In the genomic region with DNA sequence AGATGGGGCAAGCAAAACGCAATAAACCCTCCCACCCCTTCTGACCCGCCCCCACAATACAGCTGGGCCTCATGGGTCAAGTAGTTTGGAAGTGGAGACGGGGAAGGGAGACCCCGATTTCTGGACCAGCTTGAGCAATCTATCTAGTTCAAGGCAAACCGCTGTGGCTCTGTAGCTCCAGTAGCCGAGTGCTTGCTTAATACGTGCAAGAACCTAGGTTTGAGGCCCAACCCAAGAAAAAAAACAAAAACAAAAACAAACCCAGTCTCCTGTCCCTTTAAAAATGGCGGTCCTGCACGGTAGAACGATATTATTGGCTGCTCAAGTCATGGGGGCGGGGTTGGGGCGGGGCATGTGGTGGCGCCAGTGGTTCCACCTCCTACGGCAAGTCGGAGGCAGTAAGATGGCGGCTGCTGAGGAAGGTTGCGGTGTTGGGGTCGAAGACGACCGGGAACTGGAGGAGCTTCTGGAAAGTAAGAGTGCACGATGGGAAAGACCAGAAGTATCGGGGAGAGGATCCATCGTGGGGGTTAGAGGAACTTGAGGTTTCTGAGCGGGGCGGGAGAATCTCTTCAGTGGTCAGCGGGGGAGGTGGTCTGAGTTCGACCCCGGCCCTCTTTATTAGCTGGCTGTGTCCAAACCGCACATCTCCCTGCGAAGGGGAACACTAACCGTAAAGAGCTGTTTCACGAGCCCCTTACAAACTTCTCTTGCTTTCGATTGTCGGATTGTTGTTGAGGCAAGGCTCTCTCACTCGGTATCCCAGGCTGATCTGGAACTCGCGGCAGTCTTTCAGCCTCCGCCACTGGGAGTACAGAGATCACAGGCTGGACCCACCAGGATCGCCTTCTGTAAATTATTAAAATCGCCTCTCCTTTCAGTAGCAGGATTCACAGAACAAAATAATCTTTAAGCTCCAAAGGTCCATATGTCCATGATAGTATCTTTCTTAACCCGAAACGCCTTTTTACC, we compare ENCODE assay signal across 1 mouse cellular context.
A peak's percentile ranks its signal among the peaks of the same experiment; 100 is the strongest.
TF ChIP-seq lines count a peak whose summit lies in the region.

A gene (plus strand): TSS at position 380 of the 972 bp plus-strand sequence.

TF ChIP-seq in CH12.LX, 34 proteins besides CTCF, POLR2A, EP300 and RAD21 (continued from another document):
- TF ChIP-seq USF1 (IDR thresholded peaks at IDR 0.05; ENCODE audit: low read depth, low read length) = peak; percentile 33
- no peak for TF ChIP-seq NRF1 (IDR thresholded peaks at IDR 0.05; ENCODE audit: low read depth, low read length)
- peak; percentile 83 for TF ChIP-seq MAX (IDR thresholded peaks at IDR 0.05; ENCODE audit: low read length)
- peak; percentile 31; the same call in 1 of the 2 replicates for TF ChIP-seq TBP (conservative IDR thresholded peaks at IDR 0.05; ENCODE audit: low read depth, low read length)
- no peak for TF ChIP-seq MYC (IDR thresholded peaks at IDR 0.05; ENCODE audit: low read depth, low read length)
- TF ChIP-seq NELFE (IDR thresholded peaks at IDR 0.05; ENCODE audit: low read depth, low read length) = peak; percentile 67; the same call in 1 of the 2 replicates
- TF ChIP-seq ZNF384 (IDR thresholded peaks at IDR 0.05; ENCODE audit: low read depth, low read length) = peak; percentile 67
